Mouse (Mus musculus) layer of hippocampus, adult 8-10 months (tissue): Measurements from ENCODE around the gene Podxl. TPM values are rescaled to one million over a fixed set of nuclear protein-coding genes. Genes with fewer than 3 reads are reported as not detected.
"Not testable (repeated sequence)": the region's sequence is repeated elsewhere in the genome, so short reads cannot be mapped to it uniquely, and the experiment has no call there.

Source experiments
- DNase-seq, 2 experiments: peaks; one replicate each; pipeline ENCODE4 v3.0.0; 2022; ENCODE audit warnings: low spot score in 2 of 2
- total RNA-seq, 4 experiments: library from RNA; stranded (reverse); gene quantifications; 2 replicates each; pipeline ENCODE4 v1.2.4; 2022

Podxl gene
- total RNA-seq, 4 experiments from 2014 or later: 17.8 to 20.8 (median 18.8) TPM

- no peak for DNase-seq
Observed at GRCm38 (mm10) chr6:31568070-31568595, 4.4 kb upstream of the Podxl start.

GRCm38 (mm10) chr6:31567200-31567599 lies 3.4 kb upstream of the Podxl start:
- DNase-seq: no peak

GRCm38 (mm10) chr6:31564901-31565391 lies 1.2 kb upstream of the Podxl start:
- no peak for DNase-seq

GRCm38 (mm10) chr6:31564182-31564531 lies 376 bp upstream of the Podxl start:
- DNase-seq: no peak

GRCm38 (mm10) chr6:31562371-31563080 lies 1.3 kb downstream of the Podxl start:
- no peak for DNase-seq

GRCm38 (mm10) chr6:31561948-31562347 lies 1.8 kb downstream of the Podxl start:
- not testable (repeated sequence) for DNase-seq

- no peak for DNase-seq
Observed at GRCm38 (mm10) chr6:31560138-31560959, 3.4 kb downstream of the Podxl start.

GRCm38 (mm10) chr6:31556460-31557100 lies 7.2 kb downstream of the Podxl start:
- DNase-seq: no peak

- no peak for DNase-seq
Observed at GRCm38 (mm10) chr6:31550876-31551532, 12.8 kb downstream of the Podxl start.

- no peak for DNase-seq
Observed at GRCm38 (mm10) chr6:31549361-31550051, 14.3 kb downstream of the Podxl start.

GRCm38 (mm10) chr6:31544318-31544717 lies 19.5 kb downstream of the Podxl start:
- DNase-seq: no peak

- DNase-seq: no peak
Observed at GRCm38 (mm10) chr6:31540018-31540417, 23.8 kb downstream of the Podxl start.

- DNase-seq: no peak
Observed at GRCm38 (mm10) chr6:31538112-31538511, 25.7 kb downstream of the Podxl start.

- DNase-seq: no peak
Observed at GRCm38 (mm10) chr6:31537193-31537592, 26.6 kb downstream of the Podxl start.

- DNase-seq: no peak
Observed at GRCm38 (mm10) chr6:31534705-31535104, 29.1 kb downstream of the Podxl start.

- no peak for DNase-seq
Observed at GRCm38 (mm10) chr6:31531880-31532279, 31.9 kb downstream of the Podxl start.

GRCm38 (mm10) chr6:31528339-31528738 lies 35.4 kb downstream of the Podxl start:
- no peak for DNase-seq

- peak in 1 of 2 experiments; percentile 68 for DNase-seq
Observed at GRCm38 (mm10) chr6:31527897-31528296, 35.9 kb downstream of the Podxl start.

- DNase-seq: no peak
Observed at GRCm38 (mm10) chr6:31526929-31527328, 36.9 kb downstream of the Podxl start.

GRCm38 (mm10) chr6:31525231-31525900 lies 38.4 kb downstream of the Podxl start:
- DNase-seq: peak in 1 of 2 experiments; percentile 71
